Mouse (Mus musculus) G1E (cell line): ENCODE measurements around the gene Efna3.

Experiments used
- CTCF ChIP-seq: IDR thresholded peaks from 2 replicates; pipeline ENCODE4 v1.5.1; 2012; ENCODE audit warnings: low read depth, low read length, inconsistent platforms, mixed read lengths
- GATA1 ChIP-seq: IDR thresholded peaks from 2 replicates; pipeline ENCODE4 v1.6.1; 2012; ENCODE audit warnings: borderline replicate concordance, low read length, inconsistent platforms, mixed read lengths
- GATA2 ChIP-seq: IDR thresholded peaks from 2 replicates; pipeline ENCODE4 v1.6.1; 2012; ENCODE audit warnings: low read depth, low read length, inconsistent platforms, borderline replicate concordance

GRCm38 (mm10) chr3:89317246-89317645 lies 5.5 kb downstream of the Efna3 start:
- no peak for TF ChIP-seq CTCF
- no peak for TF ChIP-seq GATA2
- no peak for TF ChIP-seq GATA1
